Mouse (Mus musculus): ENCODE measurements around the gene Dynlt1c.
"Not testable (repeated sequence)": the region's sequence is repeated elsewhere in the genome, so short reads cannot be mapped to it uniquely, and the experiment has no call there.

The Dynlt1c gene

DNA sequence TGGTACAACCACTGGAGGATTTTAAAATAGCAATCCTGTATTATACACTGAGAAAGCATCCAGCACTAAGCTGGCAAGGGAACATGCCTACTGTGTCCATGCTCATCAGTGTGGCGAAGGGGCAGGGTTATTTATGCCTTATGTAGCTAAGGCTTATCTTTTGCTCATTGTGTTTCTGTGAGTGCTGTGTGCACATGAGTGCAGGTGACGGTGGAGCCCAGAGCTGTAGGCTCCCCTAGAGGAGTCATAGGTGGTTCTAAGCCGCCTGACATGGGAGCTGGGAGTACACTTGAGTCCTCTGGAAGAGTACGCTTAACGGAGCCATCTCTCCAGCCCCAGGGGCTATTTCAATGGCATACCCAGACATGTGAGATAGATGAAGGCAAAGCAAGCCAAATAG is 17.8 kb downstream of the Dynlt1c start:
- not testable (repeated sequence) for DNase-seq (ENCODE audit: low read depth, low spot score)

DNA sequence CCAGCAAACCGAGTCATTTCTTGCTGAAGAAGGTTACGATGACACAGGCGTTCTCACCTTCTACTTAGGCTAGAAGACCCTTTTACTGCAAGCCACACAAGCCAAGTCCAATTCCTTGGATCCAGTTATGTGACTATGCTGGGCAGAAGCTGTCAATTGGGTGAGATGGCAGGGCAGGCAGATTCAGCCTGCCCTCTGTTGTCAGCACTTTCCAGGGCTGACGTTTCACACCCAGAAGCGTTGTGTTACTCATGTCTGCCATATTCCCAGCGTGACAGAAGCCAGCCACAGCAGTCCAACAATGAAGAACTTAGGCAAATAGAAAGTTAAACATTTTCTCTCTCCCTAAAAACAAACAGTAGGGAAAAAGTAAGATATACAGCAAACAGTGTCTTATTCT is 18.6 kb downstream of the Dynlt1c start:
- not testable (repeated sequence) for DNase-seq (ENCODE audit: low read depth, low spot score)

DNA sequence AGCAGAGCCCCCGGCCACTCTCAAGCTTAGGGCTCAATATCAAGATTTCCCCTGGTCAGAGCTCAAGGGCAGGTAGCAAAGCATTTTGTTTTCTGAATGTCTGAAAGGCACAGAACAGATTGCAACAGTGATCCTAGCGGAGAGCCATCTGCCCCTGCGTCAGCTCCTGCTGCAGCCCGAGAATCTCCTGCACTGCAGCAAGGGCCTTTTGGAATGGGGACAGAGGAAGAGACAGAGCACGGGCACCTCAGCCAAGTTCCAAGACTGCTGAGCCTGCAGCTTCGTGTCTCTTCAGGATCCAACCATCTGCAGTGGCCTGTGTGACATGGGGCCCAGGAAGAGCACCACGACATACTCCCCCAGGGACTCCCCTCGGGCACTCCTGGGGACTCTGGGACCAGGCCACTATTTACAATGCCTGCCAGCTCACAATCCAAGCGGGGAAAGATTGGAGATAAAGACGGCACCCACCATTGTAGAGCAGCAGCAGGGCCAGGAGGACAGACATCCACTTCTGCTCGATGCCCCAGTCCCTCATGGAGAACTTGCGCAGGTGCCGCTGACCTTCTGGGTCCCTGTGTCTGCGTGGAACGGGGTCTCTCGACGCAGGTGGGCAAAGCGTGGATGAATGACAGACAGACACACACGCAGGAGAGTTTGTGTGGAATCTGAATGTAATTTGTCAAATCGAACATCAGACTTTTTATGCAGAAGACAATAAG is 19.4 kb downstream of the Dynlt1c start:
- DNase-seq (ENCODE audit: low read depth, low spot score): not testable (repeated sequence)

DNA sequence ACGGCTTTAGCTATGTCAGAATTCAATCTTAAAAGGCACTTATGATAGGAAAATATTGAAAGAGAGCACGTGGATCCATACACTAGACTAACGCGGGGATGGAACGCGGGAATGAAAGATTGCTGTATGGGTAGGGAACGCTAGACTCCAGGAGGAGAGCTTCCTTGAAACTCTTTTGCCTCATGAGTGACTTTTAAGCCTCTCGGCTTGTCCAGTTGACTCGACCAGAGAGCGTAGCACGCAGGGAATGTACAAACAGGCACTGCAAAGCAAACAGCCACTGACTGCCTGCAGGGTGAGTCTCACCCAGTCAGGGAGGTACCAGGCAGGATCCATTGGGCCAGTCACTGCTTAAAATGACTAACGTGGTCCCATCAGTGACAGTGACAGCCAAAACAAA is 20.5 kb downstream of the Dynlt1c start:
- DNase-seq (ENCODE audit: low read depth, low spot score): not testable (repeated sequence)

DNA sequence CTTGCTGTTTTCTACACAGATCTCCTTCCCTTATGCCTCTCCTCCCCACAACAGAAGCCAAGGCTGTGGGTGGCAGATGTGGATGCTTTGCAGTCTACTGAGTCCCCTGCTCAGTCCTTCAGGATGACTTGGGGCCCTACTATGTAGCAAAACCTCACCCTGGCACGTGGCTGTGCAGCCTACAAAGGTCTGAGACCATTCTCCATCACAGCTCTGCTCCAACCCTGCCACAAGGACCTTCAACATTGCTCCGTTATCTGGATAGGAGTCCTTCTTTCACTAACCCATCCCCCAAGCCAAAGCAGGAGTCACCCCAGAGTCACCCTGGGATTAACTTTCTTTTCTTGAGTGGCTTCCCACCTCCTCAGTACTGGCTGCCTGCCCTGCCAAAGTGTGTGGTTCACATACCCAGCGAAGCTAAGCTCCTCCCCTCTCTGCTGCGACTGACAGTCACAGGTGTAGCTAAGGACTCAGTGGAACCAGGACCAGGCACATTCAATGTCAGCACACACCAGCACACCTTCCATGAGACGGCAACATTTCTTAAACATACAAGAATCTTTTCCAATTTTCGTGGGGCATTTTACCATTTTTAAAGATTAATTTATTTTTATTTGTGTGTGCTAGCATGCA is 23.6 kb downstream of the Dynlt1c start:
- DNase-seq (ENCODE audit: low read depth, low spot score): not testable (repeated sequence)

DNA sequence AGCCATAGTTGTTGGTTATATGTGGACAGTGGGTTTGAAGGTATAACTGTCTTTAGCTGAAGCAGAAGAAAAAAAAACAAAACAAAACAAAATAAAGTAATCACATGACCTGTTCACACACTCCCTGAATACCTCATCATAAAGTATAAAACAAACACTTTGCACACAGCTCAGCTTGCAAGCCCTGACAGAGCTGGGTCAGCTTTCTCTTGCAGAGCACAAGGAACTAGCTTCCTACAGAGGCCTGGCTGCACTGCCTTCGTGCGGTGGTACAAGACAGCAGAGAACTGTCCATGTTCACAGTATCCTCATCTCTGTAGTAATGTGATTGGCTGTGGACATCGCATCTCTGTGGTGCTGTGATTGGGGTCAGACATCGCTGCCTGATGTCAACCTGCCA is 28.9 kb downstream of the Dynlt1c start:
- not testable (repeated sequence) for DNase-seq (ENCODE audit: low read depth, low spot score)

DNA sequence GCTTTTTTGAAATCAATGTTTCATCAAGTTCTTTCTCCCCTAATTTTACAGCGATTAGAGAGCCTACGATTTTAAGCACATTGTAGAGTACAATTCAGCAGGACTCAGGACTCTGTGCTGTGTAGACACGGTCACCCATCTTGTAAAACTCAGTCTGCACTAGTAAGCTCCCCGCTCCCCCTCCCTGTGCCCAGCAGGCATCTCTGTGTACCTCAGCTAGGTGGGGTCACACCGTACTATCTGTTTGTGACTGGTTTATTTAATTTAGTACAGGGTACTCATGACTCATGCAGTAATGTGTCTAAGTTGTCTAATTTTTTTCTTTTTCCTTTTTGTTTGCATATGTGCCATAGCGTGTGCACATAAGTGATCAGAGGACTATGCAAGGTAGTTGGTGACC is 31.4 kb downstream of the Dynlt1c start:
- not testable (repeated sequence) for DNase-seq (ENCODE audit: low read depth, low spot score)

DNA sequence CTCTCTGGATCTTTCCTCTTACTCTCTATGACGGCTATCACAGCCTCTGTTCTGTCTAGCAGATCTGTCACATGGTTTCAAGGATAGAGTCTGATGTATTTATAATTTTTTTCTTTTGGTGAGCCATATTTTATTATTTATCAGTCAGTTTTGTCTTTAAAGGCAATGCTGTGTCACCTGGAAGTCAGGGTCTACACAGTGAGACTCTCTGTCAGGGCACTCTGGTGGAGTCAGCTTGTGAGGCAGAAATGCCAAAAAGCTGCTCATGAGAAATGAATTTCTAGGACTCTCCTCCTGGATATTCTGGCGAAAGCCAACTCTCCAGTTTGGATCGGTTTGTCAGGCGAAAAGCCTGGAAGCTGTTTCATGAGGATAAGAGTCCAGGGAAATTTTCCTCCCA is 34.3 kb downstream of the Dynlt1c start:
- not testable (repeated sequence) for DNase-seq (ENCODE audit: low read depth, low spot score)

DNA sequence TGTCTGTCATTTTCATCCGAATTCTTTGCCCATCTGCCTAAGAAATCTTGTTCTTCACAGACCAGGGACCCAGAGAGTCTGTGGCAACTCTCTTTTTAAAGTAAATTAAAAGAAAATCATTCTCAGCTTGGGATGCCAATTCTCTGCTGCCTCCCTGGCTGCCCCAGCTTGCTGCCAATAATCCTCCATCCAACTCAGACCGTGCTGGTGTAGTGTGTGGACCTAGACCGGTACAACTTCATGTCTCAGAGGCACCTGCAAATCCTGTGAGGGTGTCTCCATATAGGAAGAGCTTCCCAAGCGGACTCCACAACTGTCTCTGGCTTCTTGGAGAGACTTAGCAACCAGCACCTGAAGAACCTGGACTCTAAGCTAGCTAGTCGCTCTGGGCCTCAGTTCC is 35.4 kb downstream of the Dynlt1c start:
- DNase-seq (ENCODE audit: low read depth, low spot score): no peak

DNA sequence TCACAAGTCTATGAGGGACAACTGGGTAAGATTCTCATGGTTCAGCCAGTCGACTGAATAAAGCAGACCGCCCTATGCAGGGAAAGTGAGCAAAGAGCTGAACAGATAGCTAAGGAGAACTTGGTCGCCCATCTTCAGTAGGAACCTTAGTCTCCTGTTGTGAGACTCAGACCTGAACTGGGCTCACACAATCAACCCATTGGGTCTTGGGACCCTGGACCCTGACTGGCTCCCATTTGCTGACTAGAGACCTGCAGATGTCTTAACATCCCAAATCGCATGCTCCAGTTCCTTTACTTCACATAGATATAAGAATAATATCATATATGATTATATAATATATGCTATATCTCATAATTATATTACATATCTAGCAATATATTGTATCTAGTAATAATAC is 36.0 kb downstream of the Dynlt1c start:
- not testable (repeated sequence) for DNase-seq (ENCODE audit: low read depth, low spot score)

DNA sequence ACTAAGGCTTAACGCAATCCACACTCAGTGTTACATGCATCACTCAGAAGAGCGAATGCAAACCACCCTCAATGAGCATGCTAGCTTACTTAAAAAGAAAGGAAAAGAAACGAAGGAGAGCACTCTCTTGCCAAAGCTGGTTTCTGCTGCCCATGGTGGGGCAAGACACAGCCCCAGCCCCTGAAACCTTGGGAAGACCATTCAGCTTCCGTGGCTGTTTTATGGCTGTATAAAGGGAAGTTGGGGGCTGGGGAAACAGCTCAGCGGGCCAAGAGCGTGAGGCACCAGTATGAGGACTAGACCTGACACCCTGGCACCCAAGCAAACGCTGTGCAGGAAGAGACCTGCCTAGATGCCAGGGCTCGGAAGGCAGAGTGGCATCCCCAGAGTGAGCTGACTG is 37.0 kb downstream of the Dynlt1c start:
- not testable (repeated sequence) for DNase-seq (ENCODE audit: low read depth, low spot score)

DNA sequence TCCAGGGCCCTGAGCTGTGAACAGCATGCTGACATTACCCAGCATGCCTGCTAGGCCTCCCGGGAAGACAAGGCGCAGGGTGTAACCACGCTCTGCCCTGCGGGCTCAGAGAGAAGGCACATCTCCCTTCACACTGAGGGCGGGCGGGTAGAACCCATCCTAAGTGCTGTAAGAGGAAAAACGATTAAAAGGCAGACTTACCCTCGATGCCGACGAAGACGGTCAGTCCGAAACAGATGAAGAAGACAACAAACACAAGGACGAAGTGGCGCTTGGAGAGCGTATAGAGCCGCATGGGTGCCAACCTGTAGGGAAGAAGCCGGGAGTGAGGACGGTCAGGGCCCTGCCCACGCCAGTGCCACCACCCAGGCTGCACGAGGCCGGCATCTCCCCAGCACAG is 38.0 kb downstream of the Dynlt1c start:
- peak; percentile 17 for DNase-seq (ENCODE audit: low read depth, low spot score)

DNA sequence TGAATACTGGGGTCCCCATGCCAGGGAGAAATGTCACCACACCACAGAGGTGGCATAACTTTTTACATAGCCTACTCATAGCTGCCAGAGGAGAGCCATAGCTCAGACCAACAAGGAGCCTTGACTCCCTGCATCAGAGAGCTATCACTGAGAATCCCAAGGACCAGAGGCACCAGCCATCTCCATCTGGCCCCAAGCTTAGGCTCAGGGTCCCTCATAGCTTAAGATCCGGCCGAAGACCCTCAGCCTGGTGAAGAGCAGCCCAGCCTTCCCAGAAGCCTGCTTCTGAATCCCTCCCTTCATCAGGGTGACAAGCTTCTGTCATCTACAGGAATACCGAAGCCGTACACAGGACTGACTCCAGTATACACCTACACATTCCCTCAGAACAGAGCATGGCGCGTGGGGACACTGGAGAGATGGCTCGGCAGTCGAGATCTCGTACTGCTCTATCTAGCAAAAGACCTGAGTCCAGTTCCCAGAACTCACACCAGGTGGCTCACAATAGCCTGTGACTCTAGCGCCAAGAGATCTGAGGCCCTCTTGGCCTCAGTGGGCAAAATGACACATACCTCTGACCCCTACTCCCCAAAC is 38.7 kb downstream of the Dynlt1c start:
- DNase-seq (ENCODE audit: low read depth, low spot score): not testable (repeated sequence)

DNA sequence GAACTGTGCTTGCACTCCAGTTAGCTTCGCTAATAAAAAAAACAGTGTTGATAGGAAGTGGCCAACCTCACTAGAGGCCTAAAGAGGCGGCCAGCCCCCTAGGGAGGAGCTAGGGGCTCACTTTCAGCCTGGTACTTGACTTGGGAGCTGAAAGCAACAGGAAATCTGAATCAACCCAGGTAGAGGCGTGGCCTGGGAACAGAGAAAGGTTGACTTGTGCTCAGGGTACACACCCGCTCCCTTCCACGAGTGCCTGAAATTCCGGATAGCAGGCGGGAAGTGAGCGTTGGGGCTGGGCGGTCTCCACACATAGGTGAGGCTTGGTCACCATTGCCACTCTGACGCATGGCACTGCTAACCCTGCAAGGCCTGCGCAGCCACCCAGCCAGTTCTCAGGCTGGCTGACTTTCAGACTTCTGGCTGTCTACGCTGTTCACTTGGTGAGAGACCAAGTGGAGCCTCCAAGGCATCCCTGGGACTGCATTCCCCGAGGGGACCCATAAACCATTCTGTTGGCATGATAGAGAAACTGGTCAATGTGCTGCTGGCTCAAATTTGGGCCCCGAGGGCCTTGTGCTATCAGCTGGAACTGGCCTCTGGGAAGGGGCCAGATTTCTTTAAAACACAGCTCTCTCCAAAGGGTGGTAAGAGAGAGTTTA is 39.4 kb downstream of the Dynlt1c start:
- peak; percentile 39 for DNase-seq (ENCODE audit: low read depth, low spot score)

DNA sequence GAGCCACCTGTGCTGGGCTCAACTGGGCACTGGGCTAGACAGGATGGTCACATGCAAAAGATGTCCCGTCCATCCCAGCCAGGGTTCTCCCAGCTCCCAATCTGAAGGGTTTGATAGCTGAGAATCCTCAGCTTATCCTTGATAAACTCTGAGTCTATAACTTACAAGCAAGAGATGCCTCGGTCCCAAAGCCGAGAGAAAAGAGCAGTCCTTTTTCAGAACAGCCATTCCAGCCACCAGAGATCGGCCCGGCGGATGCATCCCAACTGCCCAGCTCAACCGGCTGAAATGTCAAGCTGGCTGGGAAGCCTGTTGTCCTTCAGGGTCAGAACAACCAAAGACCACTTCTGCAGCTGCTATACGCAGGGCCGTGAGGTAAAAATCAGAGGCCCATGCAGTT is 42.7 kb downstream of the Dynlt1c start:
- not testable (repeated sequence) for DNase-seq (ENCODE audit: low read depth, low spot score)

DNA sequence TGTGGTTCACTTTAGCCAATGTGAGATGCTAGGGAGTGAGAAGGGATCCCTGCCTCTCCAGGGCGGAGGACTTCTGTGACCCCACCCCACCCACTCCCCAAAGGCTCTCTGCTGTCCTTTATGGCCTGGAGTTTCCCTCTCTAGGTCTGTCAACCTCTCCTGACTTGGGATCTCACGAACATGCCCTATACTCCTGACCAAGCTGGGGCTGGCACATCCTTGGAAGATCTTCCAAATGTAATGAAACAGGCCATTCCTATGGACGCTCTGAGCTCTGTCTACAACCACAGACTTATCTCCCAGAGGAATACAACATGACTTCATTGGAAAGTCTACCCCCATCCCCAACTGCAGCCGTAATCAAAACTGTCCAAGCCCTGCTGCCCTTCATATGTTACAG is 43.2 kb downstream of the Dynlt1c start:
- DNase-seq (ENCODE audit: low read depth, low spot score): not testable (repeated sequence)

DNA sequence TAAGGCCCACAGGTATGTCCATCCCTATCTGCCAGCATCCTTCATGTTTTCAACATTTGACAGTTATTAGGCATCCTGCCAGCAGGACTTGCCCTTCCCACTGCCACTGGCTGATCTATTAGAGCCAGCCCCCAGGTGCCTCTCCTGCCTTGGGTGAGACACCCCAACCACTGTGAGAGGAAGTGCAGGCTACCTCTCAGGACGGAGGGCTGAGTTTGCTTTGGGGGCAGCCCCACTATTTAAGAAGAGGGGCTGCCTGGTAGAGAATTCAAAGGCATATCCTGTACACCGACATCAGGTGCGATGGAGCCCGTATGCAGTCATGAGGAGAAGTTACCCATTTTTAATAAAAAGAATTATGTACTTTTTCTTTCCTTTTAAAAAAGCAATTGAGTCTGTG is 44.2 kb downstream of the Dynlt1c start:
- not testable (repeated sequence) for DNase-seq (ENCODE audit: low read depth, low spot score)

DNA sequence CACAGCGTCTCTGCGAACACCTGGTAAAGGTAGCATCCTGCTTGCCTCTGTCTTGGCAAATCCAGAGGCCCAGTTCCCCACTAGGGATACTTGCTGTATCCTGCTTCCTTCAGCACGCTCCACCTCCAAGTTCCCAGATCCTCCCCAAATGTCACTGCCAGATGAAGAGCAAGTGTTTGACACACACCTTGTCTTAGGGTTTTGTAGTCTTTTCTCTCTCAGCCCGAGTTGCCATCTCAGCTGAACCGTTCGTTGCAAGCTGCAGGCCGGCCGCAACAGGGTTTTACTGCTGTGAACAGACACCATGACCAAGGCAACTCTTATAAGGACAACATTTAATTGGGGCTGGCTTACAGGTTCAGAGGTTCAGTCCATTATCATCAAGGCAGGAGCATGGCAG is 45.4 kb downstream of the Dynlt1c start:
- not testable (repeated sequence) for DNase-seq (ENCODE audit: low read depth, low spot score)

DNA sequence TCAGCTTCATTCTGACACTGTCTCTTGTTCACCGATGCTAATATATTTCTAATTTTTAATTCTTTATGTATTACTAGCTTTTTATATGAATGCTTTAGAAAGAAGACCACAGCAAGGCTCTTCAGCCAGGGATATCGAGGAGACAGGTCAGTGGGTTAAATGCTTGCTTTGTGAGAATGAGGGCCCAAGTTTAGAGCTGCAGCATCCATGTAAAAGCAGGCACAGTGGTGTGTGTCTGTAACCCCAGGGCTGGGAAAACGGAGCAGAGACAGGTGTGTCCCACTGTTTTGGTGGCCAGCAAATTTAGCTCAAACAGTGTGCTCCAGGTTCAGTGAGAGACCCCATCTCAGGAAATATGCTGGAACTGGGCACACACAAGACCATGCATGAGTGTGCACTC is 46.0 kb downstream of the Dynlt1c start:
- DNase-seq (ENCODE audit: low read depth, low spot score): not testable (repeated sequence)

DNA sequence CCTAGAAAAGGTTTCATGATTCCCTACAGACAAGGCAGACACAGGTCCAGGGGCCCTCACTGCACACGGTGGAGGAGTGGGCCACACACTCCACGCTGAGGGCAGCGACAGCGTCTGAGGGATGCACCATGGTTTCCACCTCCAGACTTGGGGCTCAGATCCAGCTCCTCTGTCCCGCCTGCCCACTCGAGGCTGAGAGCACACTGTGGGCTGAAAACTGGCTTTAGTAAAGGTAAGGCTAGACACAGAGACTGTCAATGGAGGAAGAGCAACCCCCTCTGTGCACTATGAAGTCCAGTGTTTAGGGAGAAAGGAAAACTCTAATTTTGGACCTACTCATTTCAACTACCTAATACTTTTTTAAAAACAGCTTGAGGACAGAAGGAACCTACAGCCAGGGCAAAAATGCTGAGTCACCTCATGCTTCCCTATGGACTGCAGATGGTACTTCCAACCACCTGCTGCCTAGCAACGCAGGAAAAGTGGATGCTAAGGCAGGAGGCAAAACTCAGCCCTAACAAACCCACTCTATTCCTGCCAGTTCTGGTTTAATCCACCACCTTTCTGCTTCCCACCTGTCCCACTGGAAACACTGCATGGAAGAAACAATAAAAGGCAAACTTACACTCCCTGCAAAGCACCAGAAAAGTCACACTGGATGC is 49.6 kb downstream of the Dynlt1c start:
- DNase-seq (ENCODE audit: low read depth, low spot score): not testable (repeated sequence)

DNA sequence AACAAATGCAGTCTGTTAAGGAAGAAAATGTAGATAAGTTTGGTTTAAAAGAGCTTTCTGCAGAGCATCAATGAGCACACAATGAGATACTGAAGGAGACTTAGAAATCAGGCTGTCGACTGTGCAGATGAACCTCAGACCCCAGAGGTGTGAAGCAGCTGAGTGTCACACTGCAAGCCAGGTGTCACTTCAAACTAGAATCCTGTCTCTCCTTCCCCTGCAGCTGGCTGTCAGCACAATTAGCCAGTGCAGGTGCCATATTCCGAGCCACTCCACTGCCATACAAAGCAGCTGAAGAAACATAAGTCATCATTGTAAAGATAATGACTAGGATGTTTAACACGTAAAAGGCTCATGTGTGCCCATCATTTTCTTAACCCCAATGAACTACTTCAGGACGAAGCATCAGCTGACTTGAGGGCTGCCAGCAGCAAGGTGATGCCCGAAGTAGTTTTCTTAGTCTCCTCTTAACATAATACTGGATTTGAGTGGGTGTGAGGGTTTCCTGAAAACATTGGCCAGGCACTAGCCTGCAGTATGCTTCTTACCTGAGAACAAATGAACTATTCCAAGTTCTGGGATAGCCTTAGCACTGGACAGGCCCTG is 52.0 kb downstream of the Dynlt1c start:
- not testable (repeated sequence) for DNase-seq (ENCODE audit: low read depth, low spot score)

All from ZHBTc4 (cell line).